8 mouse cellular contexts compared by ENCODE assay signal in genomic region chr2:167306626-167307541, GRCm38 (mm10). TPM values are rescaled to one million over a fixed set of nuclear protein-coding genes. Genes with fewer than 3 reads are reported as not detected.
DNase-seq lines count a peak whose midpoint lies in the region; ATAC-seq and TF ChIP-seq lines count a peak whose summit lies in the region.

No protein-coding gene starts in this region.

- 85% methylated on average over 15 of the region's 15 CpGs for WGBS in forebrain, embryonic 12.5 days
- 86% methylated on average over 15 of the region's 15 CpGs for WGBS in forebrain, postnatal 0 days
- WGBS in stomach, postnatal 0 days = 74% methylated on average over 15 of the region's 15 CpGs

- no peaks in the 10 kb centered on the region for H3K9me3 ChIP-seq in forebrain, embryonic 12.5 days
- no peaks in the 10 kb centered on the region for H3K9me3 ChIP-seq in forebrain, postnatal 0 days (ENCODE audit: low read length)
- no peaks in the 10 kb centered on the region for H3K9me3 ChIP-seq in stomach, postnatal 0 days (ENCODE audit: control insufficient read depth, low read length)

- no peaks in the 10 kb centered on the region for H3K27me3 ChIP-seq in forebrain, embryonic 12.5 days
- no peaks in the 10 kb centered on the region for H3K27me3 ChIP-seq in forebrain, postnatal 0 days (ENCODE audit: insufficient read depth, low read length)
- H3K27me3 ChIP-seq in stomach, postnatal 0 days (ENCODE audit: control insufficient read depth, insufficient read depth, low read length) = no peaks in the 10 kb centered on the region

- H3K4me3 ChIP-seq in forebrain, embryonic 12.5 days (replicated peaks) = no peak overlapping the region
- no peak overlapping the region for H3K4me3 ChIP-seq in forebrain, postnatal 0 days (ENCODE audit: low read depth, low read length)
- H3K4me3 ChIP-seq in stomach, postnatal 0 days (ENCODE audit: low read depth, low read length) = no peak overlapping the region

- no peak overlapping the region for H3K9ac ChIP-seq in forebrain, embryonic 12.5 days
- H3K9ac ChIP-seq in forebrain, postnatal 0 days = no peak overlapping the region
- no peak overlapping the region for H3K9ac ChIP-seq in stomach, postnatal 0 days (ENCODE audit: low read length)

- no peak overlapping the region for H3K4me2 ChIP-seq in forebrain, embryonic 12.5 days
- H3K4me2 ChIP-seq in forebrain, postnatal 0 days (ENCODE audit: low read depth) = no peak overlapping the region
- H3K4me2 ChIP-seq in stomach, postnatal 0 days (replicated peaks; ENCODE audit: low read depth) = peak overlapping the region; percentile 34; the same call in 1 of the 2 replicates

- 0 out of 2 replicates have a peak overlapping the region, but pooled peaks have one; percentile 25 for H3K27ac ChIP-seq in forebrain, embryonic 12.5 days
- H3K27ac ChIP-seq in forebrain, postnatal 0 days (ENCODE audit: low read depth, low read length) = no peak overlapping the region
- no peak overlapping the region; the same call in 1 of the 2 replicates for H3K27ac ChIP-seq in stomach, postnatal 0 days (replicated peaks)

- peaks cover 9% of the 10 kb centered on the region for H3K4me1 ChIP-seq in forebrain, embryonic 12.5 days
- H3K4me1 ChIP-seq in forebrain, postnatal 0 days (ENCODE audit: insufficient read depth) = no peaks in the 10 kb centered on the region; the same call in 1 of the 2 replicates
- H3K4me1 ChIP-seq in stomach, postnatal 0 days (replicated peaks; ENCODE audit: control insufficient read depth, insufficient read depth) = no peaks in the 10 kb centered on the region

- no peak for TF ChIP-seq CTCF in forebrain, postnatal 0 days (IDR thresholded peaks at IDR 0.05; ENCODE audit: low read depth)
- no peak for TF ChIP-seq CTCF in stomach, postnatal 0 days (IDR thresholded peaks at IDR 0.05; ENCODE audit: low read depth)

- peaks cover 32% of the 10 kb centered on the region for H3K36me3 ChIP-seq in forebrain, embryonic 12.5 days (replicated peaks)
- H3K36me3 ChIP-seq in forebrain, postnatal 0 days (ENCODE audit: insufficient read depth) = peaks cover 15% of the 10 kb centered on the region
- peaks cover 11% of the 10 kb centered on the region for H3K36me3 ChIP-seq in stomach, postnatal 0 days (ENCODE audit: control insufficient read depth, insufficient read depth, low read length)

- no peak for ATAC-seq in forebrain, embryonic 12.5 days (ENCODE audit: low FRiP score)
- ATAC-seq in forebrain, postnatal 0 days = no peak; the same call in 1 of the 2 replicates
- ATAC-seq in stomach, postnatal 0 days (ENCODE audit: low FRiP score, low TSS enrichment) = peak; percentile 48; the same call in 1 of the 2 replicates

- TF ChIP-seq EP300 in stomach, postnatal 0 days (optimal IDR thresholded peaks at IDR 0.05) = no peak

- no peak for DNase-seq in forebrain, postnatal 0 days
- peak; percentile 15 to 22 for DNase-seq in right cerebral cortex, postnatal 10 days (ENCODE audit: low spot score in 2 of 2)
- DNase-seq in right cerebral cortex, adult 2 months (ENCODE audit: low spot score in 2 of 2) = no peak
- peak; percentile 52 for DNase-seq in heart, postnatal 4 days
- peak; percentile 1 for DNase-seq in layer of hippocampus, adult 9-11 months
- no peak for DNase-seq in stomach, postnatal 0 days (ENCODE audit: low spot score)
- no peak for DNase-seq in thymus, postnatal 36 days

RNA-seq across cellular contexts. Expression of gene B4galt5, which starts 42.1 kb away (rescaled TPM):
- polyA plus RNA-seq in forebrain, embryonic 12.5 days (2016; fragmentation: Nextera tagmentation; extraction: Ambion mirVana) = 7.6 and 13.4 TPM in 2 replicates
- total RNA-seq in forebrain, postnatal 0 days (2014; rRNA removed) = 57.4 and 60.7 TPM in 2 replicates
- polyA plus RNA-seq in forebrain, postnatal 0 days (2015; fragmentation: Nextera tagmentation; extraction: Ambion mirVana) = 21.1 and 27.4 TPM in 2 replicates
- 10 to 100 TPM; 30.3 to 33.9 TPM for total RNA-seq in heart, postnatal 4 days (2021)
- 4.5 and 6.0 TPM in 2 replicates for polyA plus RNA-seq in stomach, postnatal 0 days (2015; fragmentation: Nextera tagmentation; extraction: Ambion mirVana)

Comparison
In these comparisons a context has a peak if more than half of its experiments do, and no peak if none do; other contexts are left out.
1. DNase-seq: peak in right cerebral cortex, postnatal 10 days (2 of 2), heart, postnatal 4 days (single experiment) and layer of hippocampus, adult 9-11 months (single experiment); none in forebrain, postnatal 0 days (single experiment), right cerebral cortex, adult 2 months (0 of 2), stomach, postnatal 0 days (single experiment) and thymus, postnatal 36 days (0 of 2).